Mouse (Mus musculus) heart, embryonic 11.5 days (tissue): ENCODE data around the gene Dmrta2. TPM values are rescaled to one million over a fixed set of nuclear protein-coding genes. Genes with fewer than 3 reads are reported as not detected.

ENCODE experiments used
- ATAC-seq: fragments of 200-750 bp; cut with Nextera tagmentation; replicated peaks from 2 replicates; pipeline ENCODE4 v1.8.0; 2017; ENCODE audit warnings: moderate library complexity; ENCODE audit not compliant: insufficient number of reproducible peaks, low FRiP score, low TSS enrichment
- H3K27ac ChIP-seq: fragments of 300-500 bp; sonication (generic); 2 replicates; pipeline ENCODE4 v1.5.1; 2014; ENCODE audit warnings: mild to moderate bottlenecking, low read depth, low read length
- H3K27me3 ChIP-seq: fragments of 300-500 bp; sonication (generic); 2 replicates; pipeline ENCODE4 v1.6.1; 2014; ENCODE audit warnings: mild to moderate bottlenecking, low read length, mixed read lengths; ENCODE audit not compliant: control insufficient read depth, insufficient read depth
- H3K36me3 ChIP-seq: fragments of 300-500 bp; sonication (generic); 2 replicates; pipeline ENCODE4 v1.6.1; 2014; ENCODE audit warnings: mild to moderate bottlenecking, low read length, moderate library complexity, mixed read lengths; ENCODE audit not compliant: control insufficient read depth, insufficient read depth
- H3K4me1 ChIP-seq: fragments of 300-500 bp; sonication (generic); 2 replicates; pipeline ENCODE4 v1.6.1; 2014; ENCODE audit warnings: low read length; ENCODE audit not compliant: control insufficient read depth, insufficient read depth
- H3K4me2 ChIP-seq: fragments of 300-500 bp; sonication (generic); 2 replicates; pipeline ENCODE4 v1.6.1; 2014; ENCODE audit warnings: mild to moderate bottlenecking, moderate library complexity
- H3K4me3 ChIP-seq: fragments of 300-500 bp; sonication (generic); 2 replicates; pipeline ENCODE4 v1.5.1; 2014; ENCODE audit warnings: low read depth, low read length
- H3K9ac ChIP-seq: fragments of 300-500 bp; sonication (generic); 2 replicates; pipeline ENCODE4 v1.6.1; 2014; ENCODE audit warnings: mild to moderate bottlenecking, low read depth, low read length, moderate library complexity
- H3K9me3 ChIP-seq: fragments of 300-500 bp; sonication (generic); replicated peaks from 2 replicates; pipeline ENCODE4 v1.6.1; 2016; ENCODE audit warnings: low read length; ENCODE audit not compliant: control insufficient read depth
- WGBS: fragments of 180-500 bp; shearing (Covaris S2); extraction: QIAGEN DNeasy Blood & Tissue Kit; methylation state at CpG from one replicate; pipeline ENCODE4 v1.1.7; 2014; ENCODE audit not compliant: insufficient replicate concordance; 5-methylcytosine and 5-hydroxymethylcytosine counted together
- polyA plus RNA-seq: library from polyadenylated mRNA; unstranded; fragments of >200 nt; fragmentation: Nextera tagmentation; extraction: Ambion mirVana; gene quantifications from 2 replicates; pipeline ENCODE4 v1.2.1, GENCODE M21; 2014

Gene Dmrta2
- polyA plus RNA-seq, 1 experiment from 2014 or later, result 0.06 TPM

- WGBS, result 14% methylated on average over 5 of the region's 5 CpGs
- no peak overlapping the region for H3K4me3 ChIP-seq
Observed at GRCm38 (mm10) chr4:109988411-109988810, 10.6 kb downstream of the Dmrta2 start.

GRCm38 (mm10) chr4:109989213-109989612 is 11.4 kb downstream of the Dmrta2 start:
- Histone ChIP-seq H3K27ac (no peak overlapping the region), H3K9ac (no peak overlapping the region), H3K4me1 (no peaks in the 10 kb centered on the region), H3K27me3 (peaks cover 63% of the 10 kb centered on the region), H3K9me3 (no peaks in the 10 kb centered on the region), H3K36me3 (no peaks in the 10 kb centered on the region), H3K4me2 (no peak overlapping the region), H3K4me3 (no peak overlapping the region)
- 31% methylated on average over 6 of the region's 6 CpGs for WGBS
- ATAC-seq, result no peak

More at GRCm38 (mm10) chr4:109988411-109988810, 10.6 kb downstream of the Dmrta2 start:
- no peak for ATAC-seq
- Histone ChIP-seq H3K9me3 (no peaks in the 10 kb centered on the region), H3K4me1 (peaks cover 5% of the 10 kb centered on the region; the same call in 1 of the 2 replicates), H3K27ac (no peak overlapping the region), H3K9ac (no peak overlapping the region), H3K27me3 (peaks cover 68% of the 10 kb centered on the region), H3K4me2 (no peak overlapping the region), H3K36me3 (no peaks in the 10 kb centered on the region)

GRCm38 (mm10) chr4:110006044-110006443 is 28.2 kb downstream of the Dmrta2 start:
- Histone ChIP-seq H3K27ac (no peak overlapping the region), H3K4me2 (no peak overlapping the region), H3K36me3 (no peaks in the 10 kb centered on the region), H3K4me1 (no peaks in the 10 kb centered on the region), H3K9ac (no peak overlapping the region), H3K4me3 (no peak overlapping the region), H3K9me3 (no peaks in the 10 kb centered on the region), H3K27me3 (no peaks in the 10 kb centered on the region)
- ATAC-seq, result no peak
- 84% methylated on average over 1 of the region's 1 CpGs for WGBS

- H3K27me3 ChIP-seq, result peaks cover 8% of the 10 kb centered on the region
- WGBS, result 48% methylated on average over 9 of the region's 9 CpGs
- no peak; the same call in 1 of the 2 replicates for ATAC-seq
- no peaks in the 10 kb centered on the region for H3K4me1 ChIP-seq
- no peaks in the 10 kb centered on the region for H3K36me3 ChIP-seq
- H3K9ac ChIP-seq, result no peak overlapping the region
- H3K4me2 ChIP-seq, result no peak overlapping the region
- no peak overlapping the region for H3K4me3 ChIP-seq
- no peak overlapping the region for H3K27ac ChIP-seq
- H3K9me3 ChIP-seq, result no peaks in the 10 kb centered on the region
Observed at GRCm38 (mm10) chr4:110019145-110019544, 41.3 kb downstream of the Dmrta2 start.

GRCm38 (mm10) chr4:110020255-110020654 is 42.4 kb downstream of the Dmrta2 start:
- Histone ChIP-seq H3K27me3 (peaks cover 8% of the 10 kb centered on the region), H3K36me3 (no peaks in the 10 kb centered on the region), H3K9ac (no peak overlapping the region), H3K27ac (no peak overlapping the region), H3K4me2 (peak overlapping the region; percentile 56), H3K4me3 (no peak overlapping the region), H3K9me3 (no peaks in the 10 kb centered on the region), H3K4me1 (no peaks in the 10 kb centered on the region)
- 12% methylated on average over 12 of the region's 12 CpGs for WGBS
- ATAC-seq, result no peak

- H3K4me3 ChIP-seq, result no peak overlapping the region
- H3K27me3 ChIP-seq, result peaks cover 8% of the 10 kb centered on the region
- H3K36me3 ChIP-seq, result no peaks in the 10 kb centered on the region
- no peak for ATAC-seq
- H3K9ac ChIP-seq, result no peak overlapping the region
- peak overlapping the region; percentile 38; the same call in 1 of the 2 replicates for H3K4me2 ChIP-seq
- no peaks in the 10 kb centered on the region for H3K9me3 ChIP-seq
- 15% methylated on average over 25 of the region's 25 CpGs for whole genome bisulfite sequencing
- no peak overlapping the region for H3K27ac ChIP-seq
- no peaks in the 10 kb centered on the region for H3K4me1 ChIP-seq
Observed at GRCm38 (mm10) chr4:110021956-110022625, 44.2 kb downstream of the Dmrta2 start.

GRCm38 (mm10) chr4:110028461-110029188 is 50.8 kb downstream of the Dmrta2 start:
- Histone ChIP-seq H3K9me3 (no peaks in the 10 kb centered on the region), H3K27me3 (peaks cover 2% of the 10 kb centered on the region; the same call in 1 of the 2 replicates), H3K36me3 (no peaks in the 10 kb centered on the region), H3K4me1 (no peaks in the 10 kb centered on the region), H3K9ac (no peak overlapping the region), H3K4me2 (no peak overlapping the region), H3K4me3 (no peak overlapping the region), H3K27ac (no peak overlapping the region)
- WGBS, result 50% methylated on average over 6 of the region's 6 CpGs
- ATAC-seq, result no peak

- Histone ChIP-seq H3K27me3 (peaks cover 2% of the 10 kb centered on the region; the same call in 1 of the 2 replicates), H3K4me1 (no peaks in the 10 kb centered on the region), H3K36me3 (no peaks in the 10 kb centered on the region), H3K9me3 (no peaks in the 10 kb centered on the region; the same call in 1 of the 2 replicates), H3K9ac (no peak overlapping the region), H3K4me3 (no peak overlapping the region), H3K27ac (no peak overlapping the region), H3K4me2 (no peak overlapping the region)
- WGBS, result 84% methylated on average over 1 of the region's 1 CpGs
- no peak for ATAC-seq
Observed at GRCm38 (mm10) chr4:110029446-110029845, 51.6 kb downstream of the Dmrta2 start.
